Mouse (Mus musculus) layer of hippocampus, adult 18-20 months (tissue): ENCODE measurements at regions not wholly inside any gene's neighbourhood (a gene's known extent, or its start where the extent isn't known, plus 50 kb on each side); places are given as distances from the start of the nearest gene placed in this dataset.

Experiments used
- DNase-seq, 2 experiments: peaks; one replicate each; pipeline ENCODE4 v3.0.0; 2022; ENCODE audit warnings: low spot score in 2 of 2

GRCm38 (mm10) chr4:72060605-72061352, 139.9 kb downstream of the Tle1 start:
- no peak for DNase-seq

GRCm38 (mm10) chr4:72049638-72050454, 150.9 kb downstream of the Tle1 start:
- DNase-seq = no peak

- DNase-seq = no peak
Observed at GRCm38 (mm10) chr4:72022152-72022551, 178.6 kb downstream of the Tle1 start.

- DNase-seq = no peak
Observed at GRCm38 (mm10) chr4:72014221-72014850, 186.4 kb downstream of the Tle1 start.

- peak in 1 of 2 experiments; percentile 11 for DNase-seq
Observed at GRCm38 (mm10) chr4:72013583-72013982, 187.1 kb downstream of the Tle1 start.

- no peak for DNase-seq
Observed at GRCm38 (mm10) chr4:72010316-72010715, 190.4 kb downstream of the Tle1 start.

GRCm38 (mm10) chr4:72005926-72006325, 194.8 kb downstream of the Tle1 start:
- no peak for DNase-seq

GRCm38 (mm10) chr4:72001221-72001875, 199.4 kb downstream of the Tle1 start:
- peak in 1 of 2 experiments; percentile 8 for DNase-seq

GRCm38 (mm10) chr4:71968701-71969100, 210.9 kb upstream of the Gm11232 start:
- DNase-seq = no peak

- DNase-seq = no peak
Observed at GRCm38 (mm10) chr4:71953441-71953840, 195.7 kb upstream of the Gm11232 start.

- peak in 1 of 2 experiments; percentile 51 for DNase-seq
Observed at GRCm38 (mm10) chr4:71933240-71933986, 175.6 kb upstream of the Gm11232 start.

- DNase-seq = no peak
Observed at GRCm38 (mm10) chr4:71932818-71933217, 175.1 kb upstream of the Gm11232 start.

GRCm38 (mm10) chr4:71911551-71911950, 153.8 kb upstream of the Gm11232 start:
- no peak for DNase-seq

GRCm38 (mm10) chr4:71875651-71876050, 117.9 kb upstream of the Gm11232 start:
- peak; percentile 8 to 69 for DNase-seq

- no peak for DNase-seq
Observed at GRCm38 (mm10) chr4:71866948-71867347, 109.2 kb upstream of the Gm11232 start.

GRCm38 (mm10) chr4:71841833-71842232, 84.1 kb upstream of the Gm11232 start:
- DNase-seq = peak in 1 of 2 experiments; percentile 59

- no peak for DNase-seq
Observed at GRCm38 (mm10) chr4:71840774-71841146, 83.0 kb upstream of the Gm11232 start.

GRCm38 (mm10) chr4:71839803-71840773, 82.3 kb upstream of the Gm11232 start:
- DNase-seq = peak in 1 of 2 experiments; percentile 56

GRCm38 (mm10) chr4:71839134-71839802, 81.5 kb upstream of the Gm11232 start:
- DNase-seq = no peak
